Mouse (Mus musculus) CH12.LX (cell line): ENCODE data around the gene Gm27029. TPM values are rescaled to one million over a fixed set of nuclear protein-coding genes. Genes with fewer than 3 reads are reported as not detected.

ENCODE experiments used
- DNase-seq: peaks from one replicate; pipeline ENCODE4 v3.0.0-alpha.2; 2013; ENCODE audit errors: extremely low read depth
- H3K27ac ChIP-seq: 2 replicates; pipeline ENCODE4 v1.5.1; 2012; ENCODE audit warnings: low read depth, mild to moderate bottlenecking, control low read depth, moderate library complexity; ENCODE audit not compliant: insufficient read depth
- H3K27me3 ChIP-seq: replicated peaks from 2 replicates; pipeline ENCODE3; 2012; ENCODE audit warnings: inconsistent platforms
- H3K36me3 ChIP-seq, 2 experiments: replicated peaks in 1 of 2; 2 replicates each; pipeline versions ENCODE3 to v1.6.1; 2012; ENCODE audit warnings: inconsistent platforms in 1 of 2, low read length in 1 of 2, mild to moderate bottlenecking in 1 of 2, mixed read lengths in 1 of 2, moderate library complexity in 1 of 2; ENCODE audit not compliant: control insufficient read depth in 1 of 2, insufficient read depth in 1 of 2
- H3K4me1 ChIP-seq, 2 experiments: 2 replicates each; pipeline ENCODE4 v1.6.1; 2012; ENCODE audit warnings: inconsistent platforms in 1 of 2, moderate library complexity in 1 of 2; ENCODE audit not compliant: insufficient read depth in 2 of 2, control insufficient read depth in 1 of 2
- H3K4me2 ChIP-seq: 2 replicates; pipeline ENCODE4 v1.6.1; 2012; ENCODE audit warnings: low read depth, mild to moderate bottlenecking, control low read depth; ENCODE audit not compliant: poor library complexity, insufficient read depth, severe bottlenecking
- H3K4me3 ChIP-seq, 3 experiments: fragments of 150-350 bp in 1 of 3; sonication (generic) in 1 of 3; replicated peaks in 1 of 3; 2 replicates each; pipeline versions ENCODE3 to v1.5.1; 2011 to 2012; ENCODE audit warnings: low read depth in 2 of 3, low read length in 2 of 3, mild to moderate bottlenecking in 2 of 3, moderate library complexity in 2 of 3, control low read depth in 1 of 3, improper control_type of control experiment in 1 of 3, inconsistent platforms in 1 of 3, mixed read lengths in 1 of 3; ENCODE audit not compliant: poor library complexity in 1 of 3
- H3K79me2 ChIP-seq: replicated peaks from 2 replicates; pipeline ENCODE4 v1.6.1; 2012; ENCODE audit warnings: mild to moderate bottlenecking, moderate library complexity; ENCODE audit not compliant: control insufficient read depth, poor library complexity, insufficient read depth, severe bottlenecking; ENCODE audit errors: extremely low read depth
- H3K9ac ChIP-seq: 2 replicates; pipeline ENCODE4 v1.6.1; 2012; ENCODE audit warnings: low read depth, mild to moderate bottlenecking, control low read depth, moderate library complexity; ENCODE audit not compliant: insufficient read depth
- H3K9me3 ChIP-seq: replicated peaks from 2 replicates; pipeline ENCODE3; 2012; ENCODE audit warnings: low read length, inconsistent platforms, mixed read lengths
- BHLHE40 ChIP-seq: IDR thresholded peaks from 2 replicates; pipeline ENCODE4 v1.6.1; 2011; ENCODE audit warnings: mild to moderate bottlenecking, low read depth, low read length, improper control_type of control experiment
- CHD1 ChIP-seq: IDR thresholded peaks from 2 replicates; pipeline ENCODE4 v1.6.1; 2012; ENCODE audit warnings: low read depth, low read length, improper control_type of control experiment, inconsistent platforms
- CHD2 ChIP-seq: IDR thresholded peaks from 2 replicates; pipeline ENCODE4 v1.6.1; 2011; ENCODE audit warnings: low read length, improper control_type of control experiment
- CTCF ChIP-seq, 2 experiments: IDR thresholded peaks in 1 of 2; conservative IDR thresholded peaks in 1 of 2; 2 replicates each; pipeline ENCODE4 v1.5.1; 2011 to 2012; ENCODE audit warnings: low read depth in 2 of 2, low read length in 2 of 2, improper control_type of control experiment in 1 of 2, inconsistent platforms in 1 of 2, mild to moderate bottlenecking in 1 of 2, moderate library complexity in 1 of 2
- E2F4 ChIP-seq: IDR thresholded peaks from 2 replicates; pipeline ENCODE4 v1.6.1; 2011; ENCODE audit warnings: low read depth, low read length, improper control_type of control experiment; ENCODE audit not compliant: insufficient replicate concordance
- ELF1 ChIP-seq: IDR thresholded peaks from 2 replicates; pipeline ENCODE4 v1.6.1; 2014; ENCODE audit warnings: low read depth, mild to moderate bottlenecking, inconsistent platforms, low read length, improper control_type of control experiment
- EP300 ChIP-seq: IDR thresholded peaks from 2 replicates; pipeline ENCODE4 v1.6.1; 2011; ENCODE audit warnings: low read length, improper control_type of control experiment
- ETS1 ChIP-seq: conservative IDR thresholded peaks from 2 replicates; pipeline ENCODE4 v1.6.1; 2012; ENCODE audit warnings: low read depth, mild to moderate bottlenecking, inconsistent platforms, low read length, improper control_type of control experiment, moderate library complexity
- IRF4 ChIP-seq: IDR thresholded peaks from 2 replicates; pipeline ENCODE4 v1.6.1; 2014; ENCODE audit warnings: low read depth, mild to moderate bottlenecking, inconsistent platforms, low read length, improper control_type of control experiment
- JUN ChIP-seq: IDR thresholded peaks from 2 replicates; pipeline ENCODE4 v1.6.1; 2011; ENCODE audit warnings: low read depth, mild to moderate bottlenecking, low read length, improper control_type of control experiment, moderate library complexity; ENCODE audit not compliant: insufficient read depth
- JUND ChIP-seq: conservative IDR thresholded peaks from 2 replicates; pipeline ENCODE4 v1.6.1; 2011; ENCODE audit warnings: low read depth, low read length, improper control_type of control experiment
- MAFK ChIP-seq: IDR thresholded peaks from 2 replicates; pipeline ENCODE4 v1.6.1; 2011; ENCODE audit warnings: low read length, improper control_type of control experiment; ENCODE audit not compliant: insufficient replicate concordance
- MAX ChIP-seq: IDR thresholded peaks from 2 replicates; pipeline ENCODE4 v1.6.1; 2011; ENCODE audit warnings: low read length, improper control_type of control experiment
- MAZ ChIP-seq: IDR thresholded peaks from 2 replicates; pipeline ENCODE4 v1.6.1; 2012; ENCODE audit warnings: low read depth, mild to moderate bottlenecking, inconsistent platforms, low read length, improper control_type of control experiment, moderate library complexity
- MEF2A ChIP-seq: IDR thresholded peaks from 2 replicates; pipeline ENCODE4 v1.6.1; 2014; ENCODE audit warnings: low read depth, mild to moderate bottlenecking, inconsistent platforms, low read length, improper control_type of control experiment, borderline replicate concordance
- MXI1 ChIP-seq: IDR thresholded peaks from 2 replicates; pipeline ENCODE4 v1.6.1; 2011; ENCODE audit warnings: mild to moderate bottlenecking, low read depth, low read length, improper control_type of control experiment
- MYC ChIP-seq: IDR thresholded peaks from 2 replicates; pipeline ENCODE4 v1.6.1; 2011; ENCODE audit warnings: low read depth, mild to moderate bottlenecking, improper control_type of control experiment, low read length
- NELFE ChIP-seq: IDR thresholded peaks from 2 replicates; pipeline ENCODE4 v1.6.1; 2011; ENCODE audit warnings: low read depth, low read length, improper control_type of control experiment
- NRF1 ChIP-seq: IDR thresholded peaks from 2 replicates; pipeline ENCODE4 v1.6.1; 2014; ENCODE audit warnings: low read depth, mild to moderate bottlenecking, inconsistent platforms, low read length, improper control_type of control experiment, moderate library complexity
- PAX5 ChIP-seq: IDR thresholded peaks from 2 replicates; pipeline ENCODE4 v1.6.1; 2012; ENCODE audit warnings: low read length, inconsistent platforms, mixed read lengths
- POLR2A ChIP-seq: IDR thresholded peaks from 2 replicates; pipeline ENCODE4 v1.6.1; 2011; ENCODE audit warnings: low read depth, mild to moderate bottlenecking, improper control_type of control experiment, low read length
- POLR2AphosphoS2 ChIP-seq: IDR thresholded peaks from 2 replicates; pipeline ENCODE4 v1.6.1; 2011; ENCODE audit warnings: low read depth, low read length, improper control_type of control experiment
- RAD21 ChIP-seq: IDR thresholded peaks from 2 replicates; pipeline ENCODE4 v1.6.1; 2011; ENCODE audit warnings: low read depth, mild to moderate bottlenecking, low read length, improper control_type of control experiment, moderate library complexity
- RCOR1 ChIP-seq: conservative IDR thresholded peaks from 2 replicates; pipeline ENCODE4 v1.6.1; 2012; ENCODE audit warnings: low read depth, mild to moderate bottlenecking, inconsistent platforms, low read length, improper control_type of control experiment
- SIN3A ChIP-seq: IDR thresholded peaks from 2 replicates; pipeline ENCODE4 v1.6.1; 2012; ENCODE audit warnings: low read length, improper control_type of control experiment, inconsistent platforms
- TBP ChIP-seq: conservative IDR thresholded peaks from 2 replicates; pipeline ENCODE4 v1.6.1; 2011; ENCODE audit warnings: low read depth, low read length, improper control_type of control experiment
- TCF12 ChIP-seq: IDR thresholded peaks from 2 replicates; pipeline ENCODE4 v1.6.1; 2014; ENCODE audit warnings: low read depth, mild to moderate bottlenecking, inconsistent platforms, low read length, improper control_type of control experiment
- USF2 ChIP-seq: conservative IDR thresholded peaks from 2 replicates; pipeline ENCODE4 v1.6.1; 2011; ENCODE audit warnings: low read depth, low read length, improper control_type of control experiment
- ZC3H11A ChIP-seq: IDR thresholded peaks from 2 replicates; pipeline ENCODE4 v1.6.1; 2012; ENCODE audit warnings: low read depth, mild to moderate bottlenecking, inconsistent platforms, low read length, improper control_type of control experiment
- ZKSCAN1 ChIP-seq: IDR thresholded peaks from 2 replicates; pipeline ENCODE4 v1.6.1; 2012; ENCODE audit warnings: low read depth, inconsistent platforms, low read length, improper control_type of control experiment, borderline replicate concordance
- ZMIZ1 ChIP-seq: IDR thresholded peaks from 2 replicates; pipeline ENCODE4 v1.6.1; 2012; ENCODE audit warnings: low read depth, mild to moderate bottlenecking, inconsistent platforms, low read length, improper control_type of control experiment
- ZNF384 ChIP-seq: IDR thresholded peaks from 2 replicates; pipeline ENCODE4 v1.6.1; 2012; ENCODE audit warnings: low read depth, low read length, improper control_type of control experiment, inconsistent platforms
- dilution Hi-C: fragments of 300-500 bp; cut with MboI; formaldehyde crosslinking; loops from 2 replicates; pipeline ENCODE4 v1.14.3; 2020; ENCODE audit warnings: low sequenced_read_pairs; ENCODE audit not compliant: extremely low pct_unique_long_range_greater_than_20kb, extremely low pct_ligation_motif_present
- in situ Hi-C: fragments of 300-500 bp; cut with MboI; formaldehyde crosslinking; loops from 3 replicates; pipeline ENCODE4 v1.14.3; 2019; ENCODE audit warnings: low sequenced_read_pairs, low pct_ligation_motif_present, low pct_unique_long_range_greater_than_20kb, mixed read lengths
- polyA plus RNA-seq: library from polyadenylated mRNA; unstranded; fragments of >175 nt; gene quantifications from 2 replicates; pipeline ENCODE4 v1.2.1, GENCODE M21; 2012; ENCODE audit warnings: low read depth; ENCODE audit not compliant: insufficient read length
- total RNA-seq, 2 experiments: library from RNA; depleted of rRNA; stranded (reverse); fragments of 300-350 nt in 1 of 2; fragments of >200 nt in 1 of 2; gene quantifications; 2 replicates each; pipeline ENCODE4 v1.2.3; 2012 to 2014

Gene Gm27029
- total and polyA plus RNA-seq, 3 experiments: 1.7 to 8.3 (median 6.2) TPM

GRCm38 (mm10) chr11:101462583-101463440, 38.2 kb upstream of the Gm27029 start:
- H3K4me3 ChIP-seq: no peak overlapping the region

GRCm38 (mm10) chr11:101462141-101462540, 37.5 kb upstream of the Gm27029 start:
- Histone ChIP-seq H3K27ac (no peak overlapping the region), H3K27me3 (peaks cover 6% of the 10 kb centered on the region), H3K4me1 (peaks cover 21 to 56% of the 10 kb centered on the region in 2 experiments), H3K4me2 (no peak overlapping the region), H3K9ac (no peak overlapping the region), H3K4me3 (no peak overlapping the region), H3K9me3 (no peaks in the 10 kb centered on the region), H3K36me3 (peaks cover 41 to 53% of the 10 kb centered on the region in 2 experiments), H3K79me2 (no peaks in the 10 kb centered on the region)
- in situ Hi-C loops: no loop called here
- no peak for DNase-seq
- dilution Hi-C loops: no loop called here
- no peak for TF ChIP-seq MEF2A
- no peak for TF ChIP-seq ZNF384
- no peak for TF ChIP-seq NRF1
- no peak for TF ChIP-seq POLR2A
- TF ChIP-seq JUN: no peak
- no peak for TF ChIP-seq CTCF (conservative IDR thresholded peaks at IDR 0.05 in 1 of 2, IDR thresholded peaks at IDR 0.05 in 1 of 2; ENCODE audit: low read depth in 2 of 2, low read length in 2 of 2)
- TF ChIP-seq CHD2: no peak
- TF ChIP-seq ZC3H11A: no peak
- no peak for TF ChIP-seq ZKSCAN1
- no peak for TF ChIP-seq MAZ
- no peak for TF ChIP-seq NELFE
- TF ChIP-seq EP300: no peak
- TF ChIP-seq MAFK: no peak
- TF ChIP-seq RAD21: no peak
- TF ChIP-seq MYC: no peak
- no peak for TF ChIP-seq RCOR1
- TF ChIP-seq ETS1: no peak
- TF ChIP-seq ELF1: no peak

More at GRCm38 (mm10) chr11:101462583-101463440, 38.2 kb upstream of the Gm27029 start:
- Histone ChIP-seq H3K79me2 (no peaks in the 10 kb centered on the region), H3K4me1 (peaks cover 21 to 63% of the 10 kb centered on the region in 2 experiments), H3K27ac (no peak overlapping the region), H3K36me3 (peaks cover 34 to 46% of the 10 kb centered on the region in 2 experiments), H3K9me3 (no peaks in the 10 kb centered on the region), H3K27me3 (peaks cover 11% of the 10 kb centered on the region), H3K4me2 (no peak overlapping the region; the same call in 1 of the 2 replicates), H3K9ac (no peak overlapping the region)
- peak; percentile 38; the same call in 1 of the 2 replicates for TF ChIP-seq TCF12
- TF ChIP-seq CTCF (conservative IDR thresholded peaks at IDR 0.05 in 1 of 2, IDR thresholded peaks at IDR 0.05 in 1 of 2; ENCODE audit: low read depth in 2 of 2, low read length in 2 of 2): no peak
- no peak for TF ChIP-seq POLR2AphosphoS2
- peak; percentile 67 for TF ChIP-seq BHLHE40
- TF ChIP-seq RCOR1: no peak
- TF ChIP-seq CHD1: no peak
- peak; percentile 69 for TF ChIP-seq JUND
- TF ChIP-seq ZMIZ1: 0 out of 2 replicates have a peak, but pooled peaks have one; percentile 29
- no peak for TF ChIP-seq CHD2
- TF ChIP-seq ZKSCAN1: no peak
- TF ChIP-seq IRF4: 0 out of 2 replicates have a peak, but pooled peaks have one; percentile 35
- TF ChIP-seq MEF2A: no peak
- TF ChIP-seq ZNF384: peak; percentile 92
- no peak for TF ChIP-seq PAX5
- no peak for TF ChIP-seq USF2
- peak; percentile 68 for TF ChIP-seq MXI1
- no peak for TF ChIP-seq E2F4
- TF ChIP-seq SIN3A: no peak
- no peak for TF ChIP-seq TBP
- no peak for TF ChIP-seq NELFE
- TF ChIP-seq MAX: no peak
- TF ChIP-seq NRF1: no peak
- peak; percentile 72 for TF ChIP-seq EP300
- in situ Hi-C loops: no loop called here
- dilution Hi-C loops: no loop called here
- DNase-seq: peak; percentile 79
